Mouse (Mus musculus): ENCODE results near the gene Upk3b.

GRCm38 (mm10) chr5:136056062-136056461 is 17.8 kb downstream of the Upk3b start:
- TF ChIP-seq POLR2A (IDR thresholded peaks at IDR 0.05; ENCODE audit: control insufficient read depth, low read depth, low read length) (no peak), CTCF (IDR thresholded peaks at IDR 0.05; ENCODE audit: control insufficient read depth, insufficient read depth, insufficient replicate concordance, low read depth, low read length) (no peak)
